13 mouse cellular contexts compared by ENCODE assay signal in genomic region chr3:35731981-35732777, GRCm38 (mm10). TPM values are rescaled to one million over a fixed set of nuclear protein-coding genes. Genes with fewer than 3 reads are reported as not detected.
DNase-seq lines count a peak whose midpoint lies in the region; ATAC-seq and TF ChIP-seq lines count a peak whose summit lies in the region.
"Had no signal": no experiment of that assay in that cellular context is flagged by ENCODE, and none has a peak within 500 bp of the region (broad histone marks: within the 10 kb centered on the region; RNA-seq: fewer than 3 reads in every experiment).

No protein-coding gene starts in this region.

- H3K4me3 ChIP-seq in bone marrow macrophage, adult 2 months (ENCODE audit: insufficient read depth, low read length), result peak overlapping the region; percentile 3; the same call in 1 of the 2 replicates
- no peak overlapping the region for H3K4me3 ChIP-seq in midbrain, embryonic 16.5 days (ENCODE audit: low read depth, low read length)
- H3K4me3 ChIP-seq: embryonic facial prominence, embryonic 15.5 days; limb, embryonic 13.5 days had no signal

- no peak overlapping the region for H3K9ac ChIP-seq in midbrain, embryonic 16.5 days (ENCODE audit: low read depth, low read length)
- H3K9ac ChIP-seq: embryonic facial prominence, embryonic 15.5 days; limb, embryonic 13.5 days had no signal

- 0 out of 2 replicates have a peak, but pooled peaks cover 2% of the 10 kb centered on the region for H3K9me3 ChIP-seq in midbrain, embryonic 16.5 days (replicated peaks; ENCODE audit: control insufficient read depth, low read length, poor library complexity, severe bottlenecking)
- H3K9me3 ChIP-seq: embryonic facial prominence, embryonic 15.5 days; limb, embryonic 13.5 days had no signal

- H3K4me1 ChIP-seq in bone marrow macrophage, adult 2 months (ENCODE audit: control insufficient read depth, insufficient read depth, low read length), result peaks cover 7% of the 10 kb centered on the region
- no peaks in the 10 kb centered on the region for H3K4me1 ChIP-seq in midbrain, embryonic 16.5 days (ENCODE audit: control insufficient read depth, insufficient read depth, low read length)
- H3K4me1 ChIP-seq: embryonic facial prominence, embryonic 15.5 days; limb, embryonic 13.5 days had no signal

- H3K36me3 ChIP-seq in midbrain, embryonic 16.5 days (ENCODE audit: control insufficient read depth, insufficient read depth, low read length), result no peaks in the 10 kb centered on the region
- H3K36me3 ChIP-seq: embryonic facial prominence, embryonic 15.5 days; limb, embryonic 13.5 days had no signal

- TF ChIP-seq CTCF in bone marrow macrophage, adult 2 months (IDR thresholded peaks at IDR 0.05; ENCODE audit: low read depth, low read length), result no peak

- peak; percentile 96 for DNase-seq in 416B (ENCODE audit: low read depth)
- no peak for DNase-seq in neural tube, embryonic 10.5 days (ENCODE audit: extremely low spot score, low spot score)
- DNase-seq in adrenal gland, postnatal 25 days, result no peak
- no peak for DNase-seq in gastrocnemius, adult 8-10 months (ENCODE audit: low spot score in 2 of 2)
- DNase-seq: cerebellum, adult 18-20 months; right cerebral cortex, adult 18-20 months had no signal

- no peak overlapping the region for H3K4me2 ChIP-seq in midbrain, embryonic 16.5 days (ENCODE audit: low read length)
- H3K4me2 ChIP-seq: embryonic facial prominence, embryonic 15.5 days; limb, embryonic 13.5 days had no signal

- H3K27ac ChIP-seq in bone marrow macrophage, adult 2 months (ENCODE audit: insufficient read depth, low read depth, low read length), result peak overlapping the region; percentile 43
- no peak overlapping the region for H3K27ac ChIP-seq in midbrain, embryonic 16.5 days (ENCODE audit: low read length)
- H3K27ac ChIP-seq: embryonic facial prominence, embryonic 15.5 days; kidney, postnatal 0 days; limb, embryonic 13.5 days had no signal

- no peak for TF ChIP-seq POLR2A in bone marrow macrophage, adult 2 months (IDR thresholded peaks at IDR 0.05; ENCODE audit: borderline replicate concordance, low read depth, low read length)

- ATAC-seq in CD4-positive, CD25-positive, alpha-beta regulatory T cell, adult 4 months, result peak; percentile 78
- peak; percentile 98 for ATAC-seq in megakaryocyte, adult 5-6 weeks (ENCODE audit: poor library complexity, severe bottlenecking)
- ATAC-seq in midbrain, embryonic 16.5 days, result no peak

- no peaks in the 10 kb centered on the region for H3K27me3 ChIP-seq in midbrain, embryonic 16.5 days (ENCODE audit: control insufficient read depth, insufficient read depth, low read depth, low read length)
- H3K27me3 ChIP-seq: embryonic facial prominence, embryonic 15.5 days; limb, embryonic 13.5 days had no signal

- WGBS in midbrain, embryonic 16.5 days, result 85% methylated on average over 10 of the region's 10 CpGs

RNA-seq across cellular contexts. Expression of gene Atp11b, which starts 21.7 kb away (rescaled TPM):
- 10 to 100 TPM; 69.0 to 82.0 TPM for polyA plus RNA-seq in CD4-positive, CD25-positive, alpha-beta regulatory T cell, adult 4 months (2017; shearing (Covaris generic))
- 40.3 and 42.1 TPM in 2 replicates for polyA plus RNA-seq in bone marrow macrophage, adult 2 months (2012; ENCODE audit: insufficient read depth, insufficient read length, missing spikeins)
- 186 and 208 TPM in 2 replicates for total RNA-seq in megakaryocyte, adult 5-6 weeks (2015)
- 104 and 140 TPM in 2 replicates for total RNA-seq in megakaryocyte, adult 5-6 weeks (2017)
- 40.0 and 44.3 TPM in 2 replicates for polyA plus RNA-seq in midbrain, embryonic 16.5 days (2015; fragmentation: Nextera tagmentation; extraction: Ambion mirVana)
- total RNA-seq in adrenal gland, postnatal 25 days (2021), result 61.0 and 62.1 TPM in 2 replicates
- total RNA-seq in gastrocnemius, adult 8-10 months (2022), result 10 to 100 TPM; 14.6 to 16.8 (median 14.8) TPM
